8 mouse cellular contexts compared by ENCODE assay signal in the genomic region with DNA sequence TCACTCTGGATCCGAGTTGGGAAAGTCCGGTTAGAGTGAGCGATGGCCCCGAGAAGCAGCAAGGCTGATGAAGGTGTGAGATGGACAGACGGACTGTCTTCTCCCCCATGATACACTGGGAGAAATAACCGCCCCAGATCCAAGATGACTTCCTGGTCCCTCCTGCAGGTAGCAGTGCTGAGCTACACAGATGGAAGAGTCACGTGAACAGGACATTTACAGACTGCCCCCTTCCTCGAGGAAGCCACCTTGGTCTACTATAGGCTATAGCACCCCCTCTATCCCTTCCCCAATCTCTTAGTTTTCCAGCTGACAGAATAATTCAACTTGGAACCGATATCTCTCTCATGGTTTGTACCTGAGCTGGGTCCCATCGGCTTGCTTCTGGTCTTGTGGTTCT. TPM values are rescaled to one million over a fixed set of nuclear protein-coding genes. Genes with fewer than 3 reads are reported as not detected.
DNase-seq lines count a peak whose midpoint lies in the region; ATAC-seq and TF ChIP-seq lines count a peak whose summit lies in the region.

No protein-coding gene starts in this region.

- H3K36me3 ChIP-seq in ES-Bruce4 (ENCODE audit: control insufficient read depth, insufficient read depth, low read length, poor library complexity, severe bottlenecking) = no peaks in the 10 kb centered on the region
- H3K36me3 ChIP-seq in liver, embryonic 14.5 days (replicated peaks; ENCODE audit: control insufficient read depth, insufficient read depth, low read depth) = no peaks in the 10 kb centered on the region
- H3K36me3 ChIP-seq in neural tube, embryonic 14.5 days (ENCODE audit: control insufficient read depth, insufficient read depth, low read length) = no peaks in the 10 kb centered on the region

- H3K4me1 ChIP-seq in ES-Bruce4 (ENCODE audit: control insufficient read depth, insufficient read depth, low read length) = peaks cover 10% of the 10 kb centered on the region
- 0 out of 4 replicates have a peak, but pooled peaks cover 0 to 2% of the 10 kb centered on the region in 2 experiments for H3K4me1 ChIP-seq in liver, embryonic 14.5 days (replicated peaks; ENCODE audit: control insufficient read depth in 2 of 2, insufficient read depth in 2 of 2, low read length in 1 of 2)
- H3K4me1 ChIP-seq in neural tube, embryonic 14.5 days (ENCODE audit: control insufficient read depth, insufficient read depth, low read length) = peaks cover 7% of the 10 kb centered on the region; the same call in 1 of the 2 replicates

- H3K9me3 ChIP-seq in ES-Bruce4 (replicated peaks; ENCODE audit: control insufficient read depth, insufficient read depth, low read length, poor library complexity, severe bottlenecking) = 0 out of 2 replicates have a peak, but pooled peaks cover 3% of the 10 kb centered on the region
- H3K9me3 ChIP-seq in liver, embryonic 14.5 days (ENCODE audit: control insufficient read depth, low read length) = no peaks in the 10 kb centered on the region
- H3K9me3 ChIP-seq in neural tube, embryonic 14.5 days (ENCODE audit: control insufficient read depth, low read length) = no peaks in the 10 kb centered on the region

- no peak for ATAC-seq in liver, embryonic 14.5 days (ENCODE audit: insufficient read depth)
- peak; percentile 52; the same call in 1 of the 2 replicates for ATAC-seq in neural tube, embryonic 14.5 days (ENCODE audit: low read depth)

- H3K27ac ChIP-seq in ES-Bruce4 (ENCODE audit: insufficient read depth, low read length) = peak overlapping the region; percentile 65
- H3K27ac ChIP-seq in liver, embryonic 14.5 days = no peak overlapping the region
- no peak overlapping the region for H3K27ac ChIP-seq in neural tube, embryonic 14.5 days (ENCODE audit: low read depth, low read length)

- no peaks in the 10 kb centered on the region for H3K27me3 ChIP-seq in ES-Bruce4 (ENCODE audit: control insufficient read depth, insufficient read depth, low read length, poor library complexity, severe bottlenecking)
- H3K27me3 ChIP-seq in liver, embryonic 14.5 days (ENCODE audit: control insufficient read depth, insufficient read depth, low read length) = peaks cover 40% of the 10 kb centered on the region
- H3K27me3 ChIP-seq in neural tube, embryonic 14.5 days (ENCODE audit: control insufficient read depth, insufficient read depth, low read length) = no peaks in the 10 kb centered on the region

- H3K9ac ChIP-seq in ES-Bruce4 (ENCODE audit: low read depth, poor library complexity, severe bottlenecking) = peak overlapping the region; percentile 78
- H3K9ac ChIP-seq in liver, embryonic 14.5 days (replicated peaks) = no peak overlapping the region
- H3K9ac ChIP-seq in neural tube, embryonic 14.5 days (replicated peaks; ENCODE audit: low read depth, low read length) = no peak overlapping the region

- peak; percentile 71 for TF ChIP-seq CTCF in ES-Bruce4 (IDR thresholded peaks at IDR 0.05; ENCODE audit: low read depth, low read length)
- TF ChIP-seq CTCF in liver, embryonic 14.5 days (IDR thresholded peaks at IDR 0.05; ENCODE audit: low read depth) = peak; percentile 36

- H3K4me2 ChIP-seq in liver, embryonic 14.5 days (ENCODE audit: low read depth) = peak overlapping the region; percentile 65
- peak overlapping the region; percentile 96; the same call in 1 of the 2 replicates for H3K4me2 ChIP-seq in neural tube, embryonic 14.5 days (ENCODE audit: low read depth, low read length)

- H3K4me3 ChIP-seq in ES-Bruce4 (ENCODE audit: low read depth, low read length) = peak overlapping the region; percentile 59
- H3K4me3 ChIP-seq in liver, embryonic 14.5 days (ENCODE audit: insufficient read depth in 1 of 2, low read depth in 2 of 2, low read length in 2 of 2) = no peak overlapping the region
- H3K4me3 ChIP-seq in neural tube, embryonic 14.5 days (ENCODE audit: low read depth, low read length) = peak overlapping the region; percentile 68; the same call in 1 of the 2 replicates

- TF ChIP-seq POLR2A in ES-Bruce4 (IDR thresholded peaks at IDR 0.05; ENCODE audit: insufficient read depth, low read length) = no peak

- WGBS in liver, embryonic 14.5 days (ENCODE audit: insufficient replicate concordance) = 16% methylated on average over 10 of the region's 10 CpGs
- WGBS in neural tube, embryonic 14.5 days = 21% methylated on average over 10 of the region's 10 CpGs

- DNase-seq in gastrocnemius, adult 18-20 months (ENCODE audit: low spot score) = peak; percentile 33
- no peak for DNase-seq in gastrocnemius, postnatal 10 days
- peak; percentile 72 for DNase-seq in embryo, embryonic 10 days (ENCODE audit: low spot score)
- DNase-seq in heart, postnatal 14 days = peak; percentile 12
- no peak for DNase-seq in liver, embryonic 14.5 days (ENCODE audit: low read depth in 3 of 3, low spot score in 3 of 3)
- DNase-seq in c-Kit-positive CD71-positive TER-119-positive erythroid progenitor cells, embryonic 14.5 days (ENCODE audit: low spot score) = no peak

- 0 out of 2 replicates have a peak, but pooled peaks have one; percentile 49 for TF ChIP-seq EP300 in ES-Bruce4 (IDR thresholded peaks at IDR 0.05; ENCODE audit: insufficient read depth, low read depth, low read length)
- no peak for TF ChIP-seq EP300 in liver, embryonic 14.5 days (IDR thresholded peaks at IDR 0.05; ENCODE audit: low read depth)

- intact Hi-C loops in heart, postnatal 14 days (cut with DNase I) = loop anchor here (5.0 kb wide), 1 partner anchor 79 kb away; no protein-coding TSS in a partner anchor

RNA-seq across cellular contexts. Expression of a gene that starts 0.6 kb away (rescaled TPM):
- total RNA-seq in gastrocnemius, adult 18-20 months (2021) = 100 to 1,000 TPM; 131 to 137 TPM
- total RNA-seq in gastrocnemius, postnatal 10 days (2021) = 10 to 100 TPM; 49.9 to 64.5 TPM
- polyA plus RNA-seq in ES-Bruce4 (2011; ENCODE audit: insufficient read depth, insufficient read length, low read depth, missing spikeins) = 8.1 and 9.0 TPM in 2 replicates
- total RNA-seq in heart, postnatal 14 days (2021) = 1 to 10 TPM in 1 of 2 experiments, under 1 TPM in 1; 0.69 to 1.0 TPM
- polyA plus RNA-seq in liver, embryonic 14.5 days (2012; rRNA removed) = 0.70 and 0.79 TPM in 2 replicates
- 0.53 and 0.82 TPM in 2 replicates for polyA plus RNA-seq in liver, embryonic 14.5 days (2014; fragmentation: Nextera tagmentation; extraction: Ambion mirVana)
- 12.1 and 14.4 TPM in 2 replicates for polyA plus RNA-seq in neural tube, embryonic 14.5 days (2014; fragmentation: Nextera tagmentation; extraction: Ambion mirVana)

RNA-seq across cellular contexts. Expression of a gene that starts 20.4 kb away (rescaled TPM):
- not detected for total RNA-seq in gastrocnemius, adult 18-20 months (2021)
- not detected for total RNA-seq in gastrocnemius, postnatal 10 days (2021)
- not detected in 2 replicates for polyA plus RNA-seq in ES-Bruce4 (2011; ENCODE audit: insufficient read depth, insufficient read length, low read depth, missing spikeins)
- total RNA-seq in heart, postnatal 14 days (2021) = not detected
- not detected in 2 replicates for polyA plus RNA-seq in liver, embryonic 14.5 days (2012; rRNA removed)
- not detected in 2 replicates for polyA plus RNA-seq in liver, embryonic 14.5 days (2014; fragmentation: Nextera tagmentation; extraction: Ambion mirVana)
- 0.33 TPM in 1 of 2 replicates, not detected in the other for polyA plus RNA-seq in neural tube, embryonic 14.5 days (2014; fragmentation: Nextera tagmentation; extraction: Ambion mirVana)

RNA-seq across cellular contexts. Expression of a gene that starts 33.9 kb away (rescaled TPM):
- not detected for total RNA-seq in gastrocnemius, adult 18-20 months (2021)
- total RNA-seq in gastrocnemius, postnatal 10 days (2021) = not detected
- polyA plus RNA-seq in ES-Bruce4 (2011; ENCODE audit: insufficient read depth, insufficient read length, low read depth, missing spikeins) = not detected in 2 replicates
- total RNA-seq in heart, postnatal 14 days (2021) = not detected
- polyA plus RNA-seq in liver, embryonic 14.5 days (2012; rRNA removed) = not detected in 2 replicates
- polyA plus RNA-seq in liver, embryonic 14.5 days (2014; fragmentation: Nextera tagmentation; extraction: Ambion mirVana) = not detected in 2 replicates
- not detected in 2 replicates for polyA plus RNA-seq in neural tube, embryonic 14.5 days (2014; fragmentation: Nextera tagmentation; extraction: Ambion mirVana)

RNA-seq across cellular contexts. Expression of a gene that starts 39.9 kb away (rescaled TPM):
- total RNA-seq in gastrocnemius, adult 18-20 months (2021) = 1 to 10 TPM; 1.0 to 1.2 TPM
- total RNA-seq in gastrocnemius, postnatal 10 days (2021) = 1 to 10 TPM; 3.1 to 4.1 TPM
- polyA plus RNA-seq in ES-Bruce4 (2011; ENCODE audit: insufficient read depth, insufficient read length, low read depth, missing spikeins) = 0.90 and 0.99 TPM in 2 replicates
- 1 to 10 TPM; 4.1 to 5.2 TPM for total RNA-seq in heart, postnatal 14 days (2021)
- polyA plus RNA-seq in liver, embryonic 14.5 days (2012; rRNA removed) = 1.4 and 1.5 TPM in 2 replicates
- 0.29 and 0.48 TPM in 2 replicates for polyA plus RNA-seq in liver, embryonic 14.5 days (2014; fragmentation: Nextera tagmentation; extraction: Ambion mirVana)
- 0.28 and 0.58 TPM in 2 replicates for polyA plus RNA-seq in neural tube, embryonic 14.5 days (2014; fragmentation: Nextera tagmentation; extraction: Ambion mirVana)

Comparison
In these comparisons a context has a peak if more than half of its experiments do, and no peak if none do; other contexts are left out.
1. DNase-seq: peak in gastrocnemius, adult 18-20 months (single experiment), embryo, embryonic 10 days (single experiment) and heart, postnatal 14 days (2 of 2); none in gastrocnemius, postnatal 10 days (single experiment), liver, embryonic 14.5 days (0 of 3) and c-Kit-positive CD71-positive TER-119-positive erythroid progenitor cells, embryonic 14.5 days (single experiment).
2. H3K4me3 ChIP-seq: peak in ES-Bruce4 (single experiment) and neural tube, embryonic 14.5 days (single experiment); none in liver, embryonic 14.5 days (0 of 2).
3. RNA of a gene that starts 0.6 kb away (total RNA-seq): 131 to 137 TPM in gastrocnemius, adult 18-20 months and 49.9 to 64.5 TPM in gastrocnemius, postnatal 10 days; 0.69 to 1.0 TPM in heart, postnatal 14 days; every median in the first group is over 10 times any median in the second.